Mouse (Mus musculus) neural tube, embryonic 15.5 days (tissue): ENCODE data around the gene Baz2b. TPM values are rescaled to one million over a fixed set of nuclear protein-coding genes. Genes with fewer than 3 reads are reported as not detected.
A peak's percentile ranks its signal among the peaks of the same experiment; 100 is the strongest.
"Not testable (repeated sequence)": the region's sequence is repeated elsewhere in the genome, so short reads cannot be mapped to it uniquely, and the experiment has no call there.

Experiments used
- ATAC-seq: fragments of 200-750 bp; cut with Nextera tagmentation; 2 replicates; pipeline ENCODE4 v1.8.0; 2017; ENCODE audit warnings: mild to moderate bottlenecking, moderate TSS enrichment, moderate library complexity; ENCODE audit not compliant: low FRiP score
- H3K27ac ChIP-seq: fragments of 300-500 bp; sonication (generic); replicated peaks from 2 replicates; pipeline ENCODE4 v1.5.1; 2015; ENCODE audit warnings: mild to moderate bottlenecking, inconsistent platforms
- H3K27me3 ChIP-seq: fragments of 300-500 bp; sonication (generic); replicated peaks from 2 replicates; pipeline ENCODE4 v1.6.1; 2015; ENCODE audit warnings: inconsistent platforms
- H3K36me3 ChIP-seq: fragments of 300-500 bp; sonication (generic); 2 replicates; pipeline ENCODE4 v1.6.1; 2015; ENCODE audit warnings: inconsistent platforms
- H3K4me1 ChIP-seq: fragments of 300-500 bp; sonication (generic); 2 replicates; pipeline ENCODE4 v1.6.1; 2015; ENCODE audit warnings: inconsistent platforms
- H3K4me2 ChIP-seq: fragments of 300-500 bp; sonication (generic); 2 replicates; pipeline ENCODE4 v1.6.1; 2015; ENCODE audit warnings: inconsistent platforms, mild to moderate bottlenecking, moderate library complexity
- H3K4me3 ChIP-seq: fragments of 300-500 bp; sonication (generic); replicated peaks from 2 replicates; pipeline ENCODE4 v1.5.1; 2015; ENCODE audit warnings: mild to moderate bottlenecking, inconsistent platforms
- H3K9ac ChIP-seq: fragments of 300-500 bp; sonication (generic); replicated peaks from 2 replicates; pipeline ENCODE4 v1.6.1; 2015; ENCODE audit warnings: mild to moderate bottlenecking, inconsistent platforms
- H3K9me3 ChIP-seq: fragments of 300-500 bp; sonication (generic); replicated peaks from 2 replicates; pipeline ENCODE4 v1.6.1; 2016; ENCODE audit warnings: inconsistent platforms
- WGBS: fragments of 180-500 bp; shearing (Covaris S2); methylation state at CpG from one replicate; pipeline ENCODE4 v1.1.7; 2015; ENCODE audit warnings: mixed read lengths; 5-methylcytosine and 5-hydroxymethylcytosine counted together
- polyA plus RNA-seq: library from polyadenylated mRNA; unstranded; fragments of >200 nt; fragmentation: Nextera tagmentation; extraction: Ambion mirVana; gene quantifications from 2 replicates; pipeline ENCODE4 v1.2.1, GENCODE M21; 2015

Gene Baz2b
- polyA plus RNA-seq, 1 experiment from 2014 or later: 68.2 TPM

GRCm38 (mm10) chr2:59876482-59876881 lies 333.2 kb downstream of the Baz2b start:
- no peak overlapping the region for H3K9ac ChIP-seq
- ATAC-seq: no peak
- no peak overlapping the region for H3K4me2 ChIP-seq
- H3K27ac ChIP-seq: no peak overlapping the region
- no peak overlapping the region for H3K4me3 ChIP-seq
- no peaks in the 10 kb centered on the region for H3K27me3 ChIP-seq
- 0 out of 2 replicates have a peak, but pooled peaks cover 7% of the 10 kb centered on the region for H3K36me3 ChIP-seq
- WGBS: 90% methylated on average over 15 of the region's 15 CpGs
- H3K4me1 ChIP-seq: no peaks in the 10 kb centered on the region
- H3K9me3 ChIP-seq: no peaks in the 10 kb centered on the region

DNA sequence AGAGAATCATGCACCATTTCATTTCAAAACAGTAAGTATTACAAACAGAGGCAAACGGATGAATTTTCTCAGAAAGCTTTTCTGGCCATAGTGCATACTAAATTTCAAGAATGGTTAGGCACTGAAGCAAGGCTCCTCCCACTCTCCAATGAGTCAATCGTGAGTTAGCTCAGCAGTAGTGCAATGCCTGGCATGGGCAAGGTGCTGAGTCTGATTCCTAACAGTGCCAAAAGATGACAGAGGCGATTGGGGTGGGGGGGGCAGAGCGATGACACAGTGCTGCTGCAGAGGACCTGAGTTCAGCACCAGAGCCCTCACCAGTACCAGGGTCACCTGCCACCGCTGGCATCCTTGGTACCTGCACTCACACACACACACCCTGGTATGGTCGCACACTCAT lies 339.1 kb downstream of the Baz2b start:
- WGBS: 90% methylated on average over 6 of the region's 6 CpGs
- H3K4me1 ChIP-seq: no peaks in the 10 kb centered on the region
- no peak for ATAC-seq

DNA sequence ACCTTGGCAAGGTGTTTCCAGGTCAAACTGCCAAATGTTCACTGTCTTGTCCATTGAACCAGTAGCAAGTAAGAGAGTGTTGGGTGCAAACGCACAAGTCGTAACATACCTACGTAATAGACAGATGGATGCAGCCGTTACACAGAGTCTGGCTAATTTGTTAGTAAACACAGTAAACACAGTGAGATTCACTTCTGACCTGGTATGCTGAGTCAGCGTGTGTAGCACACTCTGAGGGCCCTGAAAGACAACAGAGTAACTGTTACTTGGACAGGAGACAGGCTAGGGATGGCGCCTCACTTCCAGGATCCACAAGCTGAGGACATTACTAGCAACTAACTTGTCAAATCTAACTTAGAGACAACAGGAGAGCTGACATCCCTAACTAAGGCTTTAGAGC lies 347.0 kb downstream of the Baz2b start:
- Histone ChIP-seq H3K9ac (no peak overlapping the region), H3K27ac (no peak overlapping the region), H3K9me3 (no peaks in the 10 kb centered on the region), H3K27me3 (no peaks in the 10 kb centered on the region), H3K4me1 (no peaks in the 10 kb centered on the region), H3K4me2 (no peak overlapping the region), H3K36me3 (no peaks in the 10 kb centered on the region; the same call in 1 of the 2 replicates), H3K4me3 (no peak overlapping the region)
- ATAC-seq: no peak
- WGBS: 91% methylated on average over 6 of the region's 6 CpGs

More for the DNA sequence above, 339.1 kb downstream of the Baz2b start:
- H3K4me3 ChIP-seq: no peak overlapping the region
- H3K9me3 ChIP-seq: no peaks in the 10 kb centered on the region
- H3K9ac ChIP-seq: no peak overlapping the region
- no peak overlapping the region for H3K27ac ChIP-seq
- H3K4me2 ChIP-seq: no peak overlapping the region
- 0 out of 2 replicates have a peak, but pooled peaks cover 7% of the 10 kb centered on the region for H3K36me3 ChIP-seq
- no peaks in the 10 kb centered on the region for H3K27me3 ChIP-seq

- no peak overlapping the region for H3K4me3 ChIP-seq
- ATAC-seq: no peak
- WGBS: 60% methylated on average over 9 of the region's 9 CpGs
- no peaks in the 10 kb centered on the region for H3K36me3 ChIP-seq
- H3K9ac ChIP-seq: no peak overlapping the region
- H3K4me1 ChIP-seq: no peaks in the 10 kb centered on the region
- H3K27ac ChIP-seq: no peak overlapping the region
- no peak overlapping the region for H3K4me2 ChIP-seq
- no peaks in the 10 kb centered on the region for H3K27me3 ChIP-seq
- H3K9me3 ChIP-seq: no peaks in the 10 kb centered on the region
Observed at GRCm38 (mm10) chr2:59854363-59854762, 355.3 kb downstream of the Baz2b start.

DNA sequence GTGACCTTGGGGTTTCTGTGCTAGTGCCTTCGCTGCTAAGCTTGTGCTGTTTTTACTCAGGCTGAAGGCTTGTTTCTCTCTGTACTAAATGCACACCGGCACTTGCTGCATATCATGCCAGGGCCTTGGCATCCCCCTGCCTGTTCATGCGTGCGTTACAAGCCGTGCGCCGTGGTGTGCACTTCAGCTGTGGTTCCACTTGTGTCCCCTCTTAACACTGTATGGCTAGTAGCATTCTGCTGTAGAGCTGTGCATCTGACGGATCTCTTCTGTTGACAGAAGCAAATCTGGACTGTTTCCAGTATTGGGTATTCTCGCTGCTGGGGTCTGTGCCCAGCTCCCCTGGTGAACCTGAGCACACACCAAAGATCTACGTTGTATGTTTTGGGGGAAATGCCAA lies 356.1 kb downstream of the Baz2b start:
- no peaks in the 10 kb centered on the region for H3K36me3 ChIP-seq
- no peak for ATAC-seq
- no peaks in the 10 kb centered on the region for H3K4me1 ChIP-seq
- H3K27me3 ChIP-seq: no peaks in the 10 kb centered on the region
- H3K9ac ChIP-seq: no peak overlapping the region
- H3K4me2 ChIP-seq: no peak overlapping the region
- WGBS: 84% methylated on average over 10 of the region's 10 CpGs
- H3K9me3 ChIP-seq: no peaks in the 10 kb centered on the region
- no peak overlapping the region for H3K27ac ChIP-seq
- no peak overlapping the region for H3K4me3 ChIP-seq

DNA sequence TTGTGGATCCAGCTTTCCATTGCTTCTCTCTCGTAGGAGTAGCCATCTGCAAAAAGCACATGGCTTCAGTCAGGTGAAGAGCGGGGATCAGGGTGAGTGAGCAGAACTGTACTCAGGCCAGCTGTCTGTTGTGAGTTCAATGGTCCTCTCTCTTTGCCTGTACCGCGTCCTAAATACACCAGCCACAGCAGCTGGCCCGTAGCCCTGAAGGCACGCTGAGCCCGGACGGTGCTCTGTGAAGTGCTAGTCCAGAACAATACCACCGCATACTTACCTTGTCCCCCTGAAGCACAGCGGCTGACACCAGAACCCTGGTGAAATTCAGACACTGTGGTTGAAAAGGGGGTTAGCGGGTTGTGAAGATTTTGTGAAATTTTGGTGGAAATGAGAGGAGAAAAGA lies 356.7 kb downstream of the Baz2b start:
- H3K27ac ChIP-seq: no peak overlapping the region
- no peak overlapping the region for H3K9ac ChIP-seq
- no peaks in the 10 kb centered on the region for H3K36me3 ChIP-seq
- peak; percentile 38; the same call in 1 of the 2 replicates for ATAC-seq
- no peak overlapping the region for H3K4me3 ChIP-seq
- H3K4me1 ChIP-seq: no peaks in the 10 kb centered on the region
- H3K9me3 ChIP-seq: no peaks in the 10 kb centered on the region
- H3K4me2 ChIP-seq: no peak overlapping the region
- no peaks in the 10 kb centered on the region for H3K27me3 ChIP-seq
- WGBS: 77% methylated on average over 11 of the region's 11 CpGs

GRCm38 (mm10) chr2:59851885-59852284 lies 357.8 kb downstream of the Baz2b start:
- H3K4me3 ChIP-seq, H3K4me1 ChIP-seq, H3K36me3 ChIP-seq, ATAC-seq, H3K27me3 ChIP-seq, H3K27ac ChIP-seq, H3K9me3 ChIP-seq, H3K9ac ChIP-seq, H3K4me2 ChIP-seq: not testable (repeated sequence)
- 88% methylated on average over 5 of the region's 5 CpGs for WGBS

Other genes with a start within 250 kb of the Baz2b start
- gene March7, start within 50 bp of the Baz2b start, polyA plus RNA-seq: 81.7 and 86.0 TPM in 2 replicates
- gene Cd302, start 74.6 kb upstream of the Baz2b start, polyA plus RNA-seq: 17.4 and 18.5 TPM in 2 replicates
- gene Ly75, start 173.5 kb upstream of the Baz2b start, polyA plus RNA-seq: 1.1 and 5.3 TPM in 2 replicates